Mouse (Mus musculus): ENCODE measurements around the gene Cnot8. TPM values are rescaled to one million over a fixed set of nuclear protein-coding genes. Genes with fewer than 3 reads are reported as not detected.

The Cnot8 gene
- polyA plus RNA-seq, 1 experiment from 2014 or later: 105 TPM

DNA sequence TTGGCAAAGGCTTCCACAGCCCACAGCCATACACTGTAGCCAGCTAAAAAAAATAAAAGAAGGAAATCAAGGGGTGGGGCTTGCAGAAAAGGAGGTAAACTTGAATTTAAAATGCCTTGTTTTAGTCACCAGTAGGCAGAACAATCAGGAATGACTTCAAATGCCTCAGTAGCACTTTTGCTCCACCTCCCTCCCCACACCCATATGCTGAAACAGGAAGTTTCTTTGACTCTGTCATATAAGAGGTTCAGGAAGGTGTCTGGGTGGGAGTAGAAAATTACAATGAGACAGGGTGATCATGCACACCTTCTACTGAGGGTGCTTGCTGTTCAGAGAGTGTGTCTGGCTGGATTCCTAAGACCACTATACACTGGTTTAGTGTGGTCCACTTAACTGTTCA lies 30.9 kb downstream of the Cnot8 start:
- Histone ChIP-seq H3K9ac (ENCODE audit: low read depth, low read length) (no peak overlapping the region), H3K4me3 (ENCODE audit: low read depth, low read length) (no peak overlapping the region), H3K36me3 (ENCODE audit: control insufficient read depth, insufficient read depth, low read length) (peaks cover 38% of the 10 kb centered on the region), H3K27me3 (ENCODE audit: control insufficient read depth, insufficient read depth, low read depth, low read length) (no peaks in the 10 kb centered on the region), H3K9me3 (replicated peaks; ENCODE audit: control insufficient read depth, low read length, poor library complexity, severe bottlenecking) (no peaks in the 10 kb centered on the region), H3K4me2 (ENCODE audit: low read length) (no peak overlapping the region), H3K4me1 (ENCODE audit: control insufficient read depth, insufficient read depth, low read length) (no peaks in the 10 kb centered on the region), H3K27ac (ENCODE audit: low read length) (no peak overlapping the region)
- ATAC-seq: no peak

DNA sequence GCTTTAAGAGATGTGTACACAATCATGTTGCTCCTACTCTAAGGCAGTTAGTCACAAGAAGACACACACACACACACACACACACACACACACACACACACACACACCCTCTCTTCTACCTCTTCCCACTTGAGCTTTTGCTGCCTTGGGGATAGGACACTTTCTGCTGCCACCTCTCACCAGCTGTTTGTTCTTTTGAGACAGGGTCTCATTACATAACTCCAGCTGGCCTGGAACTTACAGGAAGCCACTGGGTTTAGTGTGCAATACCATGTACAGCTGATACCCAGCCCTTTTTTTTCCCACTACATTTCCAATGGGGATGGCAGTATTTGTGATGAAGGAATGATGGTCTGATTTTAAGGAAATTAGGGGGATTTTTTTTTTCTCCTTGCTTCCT lies 31.3 kb downstream of the Cnot8 start:
- Histone ChIP-seq H3K27me3 (ENCODE audit: control insufficient read depth, insufficient read depth, low read depth, low read length) (no peaks in the 10 kb centered on the region), H3K4me3 (ENCODE audit: low read depth, low read length) (no peak overlapping the region), H3K36me3 (ENCODE audit: control insufficient read depth, insufficient read depth, low read length) (peaks cover 36% of the 10 kb centered on the region), H3K27ac (ENCODE audit: low read length) (no peak overlapping the region), H3K4me2 (ENCODE audit: low read length) (no peak overlapping the region), H3K4me1 (ENCODE audit: control insufficient read depth, insufficient read depth, low read length) (no peaks in the 10 kb centered on the region), H3K9me3 (replicated peaks; ENCODE audit: control insufficient read depth, low read length, poor library complexity, severe bottlenecking) (no peaks in the 10 kb centered on the region), H3K9ac (ENCODE audit: low read depth, low read length) (no peak overlapping the region)
- ATAC-seq: no peak

DNA sequence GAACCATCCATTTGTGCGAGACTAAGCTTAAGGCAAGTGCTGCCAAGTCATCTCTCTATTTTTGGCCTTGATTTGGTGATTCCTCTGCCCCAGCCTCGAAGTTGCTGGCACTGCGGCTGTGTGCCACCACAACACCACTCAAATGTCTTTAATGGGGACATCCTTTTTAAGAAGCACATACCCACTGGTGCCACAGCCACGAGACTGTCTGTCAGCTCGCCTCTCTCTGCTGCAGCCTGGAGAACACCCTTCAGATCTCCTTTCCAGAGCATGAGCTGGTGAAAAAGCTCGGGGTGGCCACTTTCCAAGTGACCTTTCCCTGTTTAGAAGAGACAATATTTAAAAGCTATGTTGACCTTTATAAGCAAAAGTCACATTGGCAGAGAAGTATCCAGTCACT lies 32.7 kb downstream of the Cnot8 start:
- Histone ChIP-seq H3K27me3 (ENCODE audit: control insufficient read depth, insufficient read depth, low read depth, low read length) (no peaks in the 10 kb centered on the region), H3K9ac (ENCODE audit: low read depth, low read length) (no peak overlapping the region), H3K27ac (ENCODE audit: low read length) (no peak overlapping the region), H3K9me3 (replicated peaks; ENCODE audit: control insufficient read depth, low read length, poor library complexity, severe bottlenecking) (no peaks in the 10 kb centered on the region), H3K4me2 (ENCODE audit: low read length) (no peak overlapping the region), H3K4me3 (ENCODE audit: low read depth, low read length) (no peak overlapping the region), H3K4me1 (ENCODE audit: control insufficient read depth, insufficient read depth, low read length) (no peaks in the 10 kb centered on the region), H3K36me3 (ENCODE audit: control insufficient read depth, insufficient read depth, low read length) (peaks cover 35% of the 10 kb centered on the region)
- WGBS: 93% methylated on average over 6 of the region's 6 CpGs
- ATAC-seq: no peak

DNA sequence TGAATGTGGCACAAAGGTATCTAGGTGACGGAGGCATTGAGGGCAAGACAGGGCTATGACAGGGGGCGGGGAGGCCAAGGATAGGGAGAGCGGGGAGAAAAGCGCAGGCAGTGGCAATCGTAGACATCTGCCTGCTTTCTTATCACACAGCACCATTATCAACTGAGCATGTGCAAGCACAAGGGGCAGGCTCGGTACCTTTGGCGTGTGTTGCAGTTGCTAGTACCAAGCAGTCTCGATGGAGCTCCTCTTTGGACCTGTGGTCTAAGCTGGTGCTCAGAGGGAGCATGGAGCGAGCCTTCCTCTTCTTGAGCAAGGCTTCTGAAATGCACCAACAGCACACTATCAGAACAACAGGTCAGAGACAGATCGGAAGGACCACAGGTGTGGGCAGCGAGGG lies 34.9 kb downstream of the Cnot8 start:
- H3K4me3 ChIP-seq (ENCODE audit: low read depth, low read length): no peak overlapping the region
- H3K36me3 ChIP-seq (ENCODE audit: control insufficient read depth, insufficient read depth, low read length): peaks cover 35% of the 10 kb centered on the region
- no peak overlapping the region for H3K9ac ChIP-seq (ENCODE audit: low read depth, low read length)
- H3K4me1 ChIP-seq (ENCODE audit: control insufficient read depth, insufficient read depth, low read length): no peaks in the 10 kb centered on the region
- H3K27ac ChIP-seq (ENCODE audit: low read length): no peak overlapping the region
- 77% methylated on average over 11 of the region's 11 CpGs for WGBS
- ATAC-seq: no peak
- H3K27me3 ChIP-seq (ENCODE audit: control insufficient read depth, insufficient read depth, low read depth, low read length): no peaks in the 10 kb centered on the region
- H3K4me2 ChIP-seq (ENCODE audit: low read length): no peak overlapping the region
- no peaks in the 10 kb centered on the region for H3K9me3 ChIP-seq (replicated peaks; ENCODE audit: control insufficient read depth, low read length, poor library complexity, severe bottlenecking)

DNA sequence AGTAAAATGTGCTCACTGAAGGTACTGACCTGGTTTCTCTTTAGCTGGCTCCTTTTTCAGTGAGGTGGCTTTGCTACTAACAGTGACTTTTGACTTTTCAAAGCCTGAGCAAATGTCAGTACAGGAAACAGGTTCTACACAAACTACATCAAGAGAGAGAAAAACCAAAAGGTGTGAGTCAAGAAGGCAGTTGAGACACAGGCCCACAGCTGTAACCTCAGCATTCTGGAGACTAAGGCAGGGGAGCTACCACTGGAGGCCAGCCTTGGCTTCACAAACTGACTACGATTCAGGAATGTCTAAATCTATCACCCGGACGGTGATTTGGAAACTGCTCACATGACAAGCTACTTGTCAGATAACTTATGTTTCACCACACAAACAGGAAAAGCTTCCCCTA lies 35.5 kb downstream of the Cnot8 start:
- no peaks in the 10 kb centered on the region for H3K4me1 ChIP-seq (ENCODE audit: control insufficient read depth, insufficient read depth, low read length)
- 89% methylated on average over 3 of the region's 3 CpGs for WGBS

DNA sequence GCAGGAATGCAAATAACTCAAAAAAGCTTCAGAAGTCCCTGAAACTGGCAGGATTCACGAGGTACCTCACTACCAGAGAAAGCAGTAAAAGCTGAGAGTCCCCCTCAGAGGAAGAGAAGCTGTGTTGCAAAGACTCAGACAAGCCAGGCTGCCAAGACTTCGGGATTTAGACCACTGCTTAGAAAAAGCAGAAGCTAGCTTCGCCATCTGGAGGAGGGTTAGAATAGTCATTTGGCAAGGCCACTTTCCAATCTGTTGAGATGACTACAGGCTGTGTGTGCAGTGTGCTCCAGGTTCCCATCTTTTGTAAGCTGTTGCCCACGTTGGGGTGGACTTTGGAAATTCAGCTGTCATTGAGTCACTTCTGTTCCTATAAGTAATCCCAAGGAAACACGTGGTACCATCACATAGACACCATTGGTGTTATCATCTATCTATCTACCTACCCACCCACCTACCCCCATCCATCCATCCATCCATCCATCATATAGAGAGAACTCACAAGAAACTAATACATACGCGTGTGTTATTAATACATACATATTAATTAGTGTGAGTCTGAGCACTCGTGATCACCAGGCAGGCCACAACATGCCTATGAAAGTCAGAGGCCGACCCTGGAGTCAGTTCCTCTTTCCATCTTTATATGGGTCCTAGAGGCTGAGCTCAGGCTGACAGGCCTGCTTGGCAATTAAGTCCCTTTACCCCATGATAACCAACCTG lies 39.9 kb downstream of the Cnot8 start:
- no peak overlapping the region for H3K4me3 ChIP-seq (ENCODE audit: low read depth, low read length)
- no peaks in the 10 kb centered on the region for H3K4me1 ChIP-seq (ENCODE audit: control insufficient read depth, insufficient read depth, low read length)
- H3K9ac ChIP-seq (ENCODE audit: low read depth, low read length): no peak overlapping the region
- H3K4me2 ChIP-seq (ENCODE audit: low read length): no peak overlapping the region
- no peak overlapping the region for H3K27ac ChIP-seq (ENCODE audit: low read length)
- no peaks in the 10 kb centered on the region for H3K27me3 ChIP-seq (ENCODE audit: control insufficient read depth, insufficient read depth, low read depth, low read length)
- H3K9me3 ChIP-seq (replicated peaks; ENCODE audit: control insufficient read depth, low read length, poor library complexity, severe bottlenecking): no peaks in the 10 kb centered on the region
- no peak for ATAC-seq
- peaks cover 51% of the 10 kb centered on the region for H3K36me3 ChIP-seq (ENCODE audit: control insufficient read depth, insufficient read depth, low read length)
- WGBS: 93% methylated on average over 9 of the region's 9 CpGs

More for the DNA sequence above, 35.5 kb downstream of the Cnot8 start:
- Histone ChIP-seq H3K4me3 (ENCODE audit: low read depth, low read length) (no peak overlapping the region), H3K9me3 (replicated peaks; ENCODE audit: control insufficient read depth, low read length, poor library complexity, severe bottlenecking) (no peaks in the 10 kb centered on the region), H3K27me3 (ENCODE audit: control insufficient read depth, insufficient read depth, low read depth, low read length) (no peaks in the 10 kb centered on the region), H3K9ac (ENCODE audit: low read depth, low read length) (no peak overlapping the region), H3K4me2 (ENCODE audit: low read length) (no peak overlapping the region), H3K36me3 (ENCODE audit: control insufficient read depth, insufficient read depth, low read length) (peaks cover 37% of the 10 kb centered on the region), H3K27ac (ENCODE audit: low read length) (no peak overlapping the region)
- ATAC-seq: no peak

DNA sequence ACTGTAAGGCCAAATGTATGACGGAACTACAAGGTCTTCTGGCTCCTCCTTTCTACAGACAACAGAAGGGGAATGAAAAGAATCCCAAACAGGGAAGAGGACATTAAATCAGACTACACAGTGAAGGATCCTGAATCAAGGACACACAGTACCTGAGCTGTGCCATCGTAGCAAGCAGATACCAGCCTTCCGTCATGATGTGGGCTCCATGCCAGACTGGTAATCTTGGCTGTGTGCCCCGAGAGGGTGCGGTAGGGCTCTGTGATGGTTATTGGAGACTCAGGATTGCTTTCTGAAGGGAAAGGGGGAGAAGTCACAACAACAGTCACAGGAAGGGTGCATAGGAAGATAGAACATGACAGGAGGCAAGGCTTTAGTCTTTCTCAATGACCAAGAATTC lies 42.3 kb downstream of the Cnot8 start:
- ATAC-seq: no peak
- no peak overlapping the region for H3K9ac ChIP-seq (ENCODE audit: low read depth, low read length)
- H3K27me3 ChIP-seq (ENCODE audit: control insufficient read depth, insufficient read depth, low read depth, low read length): no peaks in the 10 kb centered on the region
- H3K4me1 ChIP-seq (ENCODE audit: control insufficient read depth, insufficient read depth, low read length): no peaks in the 10 kb centered on the region
- no peak overlapping the region for H3K27ac ChIP-seq (ENCODE audit: low read length)
- WGBS: 85% methylated on average over 5 of the region's 5 CpGs
- no peaks in the 10 kb centered on the region for H3K9me3 ChIP-seq (replicated peaks; ENCODE audit: control insufficient read depth, low read length, poor library complexity, severe bottlenecking)
- H3K36me3 ChIP-seq (ENCODE audit: control insufficient read depth, insufficient read depth, low read length): peaks cover 55% of the 10 kb centered on the region
- H3K4me2 ChIP-seq (ENCODE audit: low read length): no peak overlapping the region
- no peak overlapping the region for H3K4me3 ChIP-seq (ENCODE audit: low read depth, low read length)

DNA sequence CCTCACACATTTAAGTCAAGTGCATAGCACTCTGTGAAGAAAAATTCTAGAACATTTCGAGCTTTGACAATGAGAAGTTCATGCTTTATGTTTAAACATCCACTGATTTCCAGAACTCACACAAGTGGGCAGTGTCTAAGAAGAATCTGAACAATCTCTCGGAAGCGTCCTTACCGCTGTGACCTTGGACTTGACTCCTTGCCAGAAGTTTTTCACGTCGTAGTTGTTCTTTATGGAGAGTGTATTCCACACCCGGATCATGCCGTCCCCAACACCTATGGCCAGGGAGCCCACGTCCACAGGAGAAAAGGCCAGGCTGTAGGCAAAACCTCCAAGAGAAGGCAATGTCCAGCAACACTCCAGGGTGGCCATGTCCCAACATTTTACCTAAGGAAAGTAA lies 51.5 kb downstream of the Cnot8 start:
- H3K27me3 ChIP-seq (ENCODE audit: control insufficient read depth, insufficient read depth, low read depth, low read length): no peaks in the 10 kb centered on the region
- no peak for ATAC-seq
- H3K36me3 ChIP-seq (ENCODE audit: control insufficient read depth, insufficient read depth, low read length): peaks cover 23% of the 10 kb centered on the region
- no peak overlapping the region for H3K27ac ChIP-seq (ENCODE audit: low read length)
- H3K4me3 ChIP-seq (ENCODE audit: low read depth, low read length): no peak overlapping the region
- no peak overlapping the region for H3K9ac ChIP-seq (ENCODE audit: low read depth, low read length)
- no peaks in the 10 kb centered on the region for H3K4me1 ChIP-seq (ENCODE audit: control insufficient read depth, insufficient read depth, low read length)
- no peaks in the 10 kb centered on the region for H3K9me3 ChIP-seq (replicated peaks; ENCODE audit: control insufficient read depth, low read length, poor library complexity, severe bottlenecking)
- 94% methylated on average over 9 of the region's 9 CpGs for WGBS
- H3K4me2 ChIP-seq (ENCODE audit: low read length): no peak overlapping the region

DNA sequence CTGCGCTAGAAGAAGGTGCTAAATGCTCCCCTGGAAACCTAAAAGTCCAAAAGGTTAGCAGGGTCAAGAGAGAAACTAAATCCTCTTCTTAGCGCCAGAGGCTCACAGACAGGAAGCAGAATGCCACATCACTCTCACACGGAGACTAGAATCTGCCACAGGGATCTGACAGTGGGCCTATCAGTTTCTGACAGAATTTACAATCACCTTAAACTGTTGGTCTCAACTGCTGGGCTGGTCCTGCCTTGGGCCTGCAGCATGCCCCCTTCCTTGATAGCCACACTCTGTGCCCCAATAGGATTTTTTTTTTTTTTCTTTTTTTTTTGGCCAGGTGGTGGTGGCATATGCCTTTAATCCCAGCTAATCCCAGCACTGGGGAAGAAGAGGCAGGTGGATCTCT lies 52.9 kb downstream of the Cnot8 start:
- Histone ChIP-seq H3K36me3 (ENCODE audit: control insufficient read depth, insufficient read depth, low read length) (peaks cover 16% of the 10 kb centered on the region), H3K4me3 (ENCODE audit: low read depth, low read length) (no peak overlapping the region), H3K9me3 (replicated peaks; ENCODE audit: control insufficient read depth, low read length, poor library complexity, severe bottlenecking) (no peaks in the 10 kb centered on the region), H3K27me3 (ENCODE audit: control insufficient read depth, insufficient read depth, low read depth, low read length) (no peaks in the 10 kb centered on the region), H3K4me1 (ENCODE audit: control insufficient read depth, insufficient read depth, low read length) (no peaks in the 10 kb centered on the region), H3K4me2 (ENCODE audit: low read length) (no peak overlapping the region), H3K9ac (ENCODE audit: low read depth, low read length) (no peak overlapping the region), H3K27ac (ENCODE audit: low read length) (no peak overlapping the region)
- ATAC-seq: no peak
- 82% methylated on average over 3 of the region's 3 CpGs for WGBS

All from midbrain, embryonic 16.5 days (tissue).